Mouse (Mus musculus): ENCODE measurements around the gene Mitf.

DNA sequence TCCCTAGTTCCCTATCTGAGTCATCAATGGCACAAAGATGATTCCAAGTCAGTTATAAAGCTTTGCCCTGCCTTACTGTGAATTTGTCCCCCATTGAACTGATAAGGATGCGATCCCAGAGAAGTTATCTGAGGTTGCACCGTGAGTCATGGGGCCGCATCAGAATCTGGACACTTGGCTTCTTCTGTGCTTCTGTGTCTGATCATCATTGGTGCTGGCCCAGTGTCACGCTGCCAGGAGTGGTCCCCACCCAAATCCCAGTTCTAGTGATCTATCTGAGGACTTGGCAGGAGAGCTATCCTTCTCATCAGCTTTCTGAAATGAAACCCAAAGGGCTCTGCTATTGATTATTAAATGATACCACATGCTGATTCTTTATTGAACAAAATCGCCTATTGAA is 25.5 kb upstream of the Mitf start:
- no peak for TF ChIP-seq CTCF (IDR thresholded peaks at IDR 0.05; ENCODE audit: extremely low read depth, insufficient read depth, low read length)
- no peak for TF ChIP-seq POLR2A (IDR thresholded peaks at IDR 0.05; ENCODE audit: extremely low read depth, insufficient read depth, low read length)

Measured in cortical plate, adult 2 months (tissue).